Mouse (Mus musculus): ENCODE results near the gene Tgm7.
"Not testable (repeated sequence)": the region's sequence is repeated elsewhere in the genome, so short reads cannot be mapped to it uniquely, and the experiment has no call there.

GRCm38 (mm10) chr2:121126302-121126701 is 16.7 kb upstream of the Tgm7 start:
- TF ChIP-seq CTCF, POLR2A (IDR thresholded peaks at IDR 0.05; ENCODE audit: extremely low read depth, insufficient read depth, low read length): not testable (repeated sequence)
